Mouse (Mus musculus): ENCODE data around the gene Pkig. TPM values are rescaled to one million over a fixed set of nuclear protein-coding genes. Genes with fewer than 3 reads are reported as not detected.

Pkig gene
- polyA plus RNA-seq, 1 experiment, result 138 TPM

DNA sequence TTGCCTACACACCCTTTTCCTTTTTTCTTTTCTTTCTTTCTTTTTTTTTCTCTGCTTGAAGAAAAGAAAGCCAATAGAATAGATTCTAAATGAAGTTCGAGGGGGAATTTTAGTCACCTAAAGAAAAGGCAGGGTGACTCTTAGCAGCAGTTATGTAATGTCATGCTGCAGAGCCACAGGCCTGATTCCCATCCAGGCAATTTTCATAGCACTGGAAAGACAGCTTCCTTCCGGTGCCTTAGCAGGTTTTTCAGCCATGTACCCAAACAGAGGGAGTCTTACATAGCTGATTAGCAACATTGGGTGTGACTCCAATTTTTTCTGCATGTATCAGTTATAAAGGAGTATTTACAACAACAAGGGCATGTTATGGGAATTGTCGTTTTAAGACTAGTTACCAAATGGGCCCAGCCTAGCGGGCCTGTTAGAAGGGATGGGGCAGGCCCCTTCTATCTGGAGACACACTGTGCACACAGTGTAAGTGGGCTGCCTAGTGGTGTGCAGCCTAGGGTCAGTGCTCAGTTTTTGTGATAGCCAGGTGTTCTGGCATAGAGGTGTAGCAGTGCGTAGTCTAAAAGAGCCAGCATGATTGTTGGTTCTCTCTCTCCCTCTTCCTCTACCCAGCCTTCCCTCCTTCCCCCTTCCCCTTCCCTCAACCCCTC lies 45.5 kb downstream of the Pkig start:
- no peaks in the 10 kb centered on the region for H3K27me3 ChIP-seq (ENCODE audit: control insufficient read depth, insufficient read depth, low read length)
- H3K36me3 ChIP-seq (ENCODE audit: control insufficient read depth, insufficient read depth, low read length), result peaks cover 1% of the 10 kb centered on the region; the same call in 1 of the 2 replicates
- 72% methylated on average over 5 of the region's 5 CpGs for WGBS
- no peak overlapping the region for H3K4me3 ChIP-seq (ENCODE audit: extremely low read depth, insufficient read depth, insufficient read length)
- H3K27ac ChIP-seq (ENCODE audit: insufficient read depth, low read length), result peak overlapping the region; percentile 84
- H3K4me1 ChIP-seq (ENCODE audit: control insufficient read depth, insufficient read depth, insufficient read length), result peaks cover 23% of the 10 kb centered on the region
- DNase-seq (ENCODE audit: low read depth in 1 of 2, low spot score in 2 of 2), result no peak
- TF ChIP-seq POLR2A (IDR thresholded peaks at IDR 0.05; ENCODE audit: low read depth, low read length) (no peak), CTCF (IDR thresholded peaks at IDR 0.05; ENCODE audit: extremely low read depth, insufficient read depth, insufficient read length, insufficient replicate concordance) (no peak)

DNA sequence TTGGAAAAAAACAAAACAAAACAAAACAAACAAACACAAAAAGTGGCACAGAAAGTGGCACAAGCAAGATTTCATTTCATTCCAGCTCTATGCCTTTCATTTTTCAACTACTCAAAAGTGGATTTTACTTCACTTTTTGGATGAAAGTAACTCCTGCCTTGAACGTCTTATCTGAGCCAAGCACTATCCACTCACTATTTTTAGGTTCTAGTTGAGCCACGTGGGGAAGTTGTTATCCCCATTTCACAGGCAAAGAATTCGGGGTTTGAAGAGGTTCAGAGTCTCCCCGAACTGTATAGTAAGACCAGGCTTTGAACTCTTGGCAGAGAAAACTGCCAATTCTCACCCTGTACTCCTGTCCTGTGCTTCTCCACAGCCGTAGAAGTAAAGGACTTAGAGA lies 50.1 kb downstream of the Pkig start:
- peaks cover 32% of the 10 kb centered on the region for H3K4me1 ChIP-seq (ENCODE audit: control insufficient read depth, insufficient read depth, insufficient read length)
- no peak overlapping the region for H3K4me3 ChIP-seq (ENCODE audit: extremely low read depth, insufficient read depth, insufficient read length)
- WGBS, result 61% methylated on average over 5 of the region's 5 CpGs
- no peak overlapping the region for H3K27ac ChIP-seq (ENCODE audit: insufficient read depth, low read length)
- TF ChIP-seq CTCF (IDR thresholded peaks at IDR 0.05; ENCODE audit: extremely low read depth, insufficient read depth, insufficient read length, insufficient replicate concordance), result no peak
- TF ChIP-seq POLR2A (IDR thresholded peaks at IDR 0.05; ENCODE audit: low read depth, low read length), result no peak
- DNase-seq (ENCODE audit: low read depth in 1 of 2, low spot score in 2 of 2), result no peak
- no peaks in the 10 kb centered on the region for H3K27me3 ChIP-seq (ENCODE audit: control insufficient read depth, insufficient read depth, low read length)
- peaks cover 1% of the 10 kb centered on the region; the same call in 1 of the 2 replicates for H3K36me3 ChIP-seq (ENCODE audit: control insufficient read depth, insufficient read depth, low read length)

DNA sequence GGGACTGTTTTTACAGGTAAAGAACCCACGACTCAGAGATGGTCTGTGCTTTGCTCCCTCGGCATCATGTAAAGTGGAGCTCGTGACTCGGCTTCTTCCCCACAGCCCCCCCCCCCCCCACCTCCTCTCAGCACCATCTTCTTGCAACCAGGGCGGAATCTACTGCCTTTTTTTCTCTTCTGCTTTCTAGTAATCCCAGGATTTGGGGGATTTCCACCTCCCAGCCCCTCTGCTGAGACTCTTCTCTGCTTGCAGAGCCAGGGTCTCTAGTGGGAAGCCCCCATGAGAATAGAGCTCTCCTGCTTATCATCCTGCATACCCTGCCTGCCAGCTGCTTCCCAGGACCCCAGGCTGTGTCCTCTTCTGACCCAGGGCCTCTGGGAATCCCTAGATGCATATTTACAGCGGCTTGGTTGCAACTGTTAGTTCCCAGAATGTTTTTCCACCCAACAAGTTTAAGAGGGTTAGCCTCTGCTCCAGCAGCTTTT lies 50.6 kb downstream of the Pkig start:
- H3K27ac ChIP-seq (ENCODE audit: insufficient read depth, low read length), result no peak overlapping the region
- H3K36me3 ChIP-seq (ENCODE audit: control insufficient read depth, insufficient read depth, low read length), result peaks cover 1% of the 10 kb centered on the region; the same call in 1 of the 2 replicates
- peaks cover 34% of the 10 kb centered on the region for H3K4me1 ChIP-seq (ENCODE audit: control insufficient read depth, insufficient read depth, insufficient read length)
- no peaks in the 10 kb centered on the region for H3K27me3 ChIP-seq (ENCODE audit: control insufficient read depth, insufficient read depth, low read length)
- 90% methylated on average over 6 of the region's 6 CpGs for WGBS
- no peak overlapping the region for H3K4me3 ChIP-seq (ENCODE audit: extremely low read depth, insufficient read depth, insufficient read length)
- no peak for DNase-seq (ENCODE audit: low read depth in 1 of 2, low spot score in 2 of 2)
- TF ChIP-seq CTCF (IDR thresholded peaks at IDR 0.05; ENCODE audit: extremely low read depth, insufficient read depth, insufficient read length, insufficient replicate concordance) (no peak), POLR2A (IDR thresholded peaks at IDR 0.05; ENCODE audit: low read depth, low read length) (no peak)

DNA sequence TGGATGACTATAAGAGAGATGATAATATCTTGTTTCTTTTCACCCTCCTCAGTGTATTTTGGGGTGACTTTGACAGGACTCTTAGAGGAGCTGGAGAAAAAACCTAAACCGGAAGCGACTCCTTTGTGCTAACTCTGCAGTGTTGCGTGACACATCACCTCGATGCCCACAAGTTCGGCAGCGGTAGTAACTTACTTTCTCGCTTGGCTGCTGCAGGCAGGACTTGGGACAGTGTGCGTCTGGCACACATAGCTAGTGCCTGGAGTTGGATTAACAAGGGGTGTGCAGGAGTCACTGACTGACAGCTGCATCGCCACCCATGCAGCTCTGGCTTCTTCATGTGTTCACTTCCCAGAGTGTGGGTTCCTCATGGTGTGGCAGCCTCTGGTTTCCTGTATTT lies 51.8 kb downstream of the Pkig start:
- Histone ChIP-seq H3K27ac (ENCODE audit: insufficient read depth, low read length) (peak overlapping the region; percentile 29), H3K4me3 (ENCODE audit: extremely low read depth, insufficient read depth, insufficient read length) (no peak overlapping the region), H3K36me3 (ENCODE audit: control insufficient read depth, insufficient read depth, low read length) (peaks cover 1% of the 10 kb centered on the region; the same call in 1 of the 2 replicates), H3K4me1 (ENCODE audit: control insufficient read depth, insufficient read depth, insufficient read length) (peaks cover 27% of the 10 kb centered on the region), H3K27me3 (ENCODE audit: control insufficient read depth, insufficient read depth, low read length) (no peaks in the 10 kb centered on the region)
- no peak for DNase-seq (ENCODE audit: low read depth in 1 of 2, low spot score in 2 of 2)
- TF ChIP-seq CTCF (IDR thresholded peaks at IDR 0.05; ENCODE audit: extremely low read depth, insufficient read depth, insufficient read length, insufficient replicate concordance), result no peak
- WGBS, result 46% methylated on average over 9 of the region's 9 CpGs

DNA sequence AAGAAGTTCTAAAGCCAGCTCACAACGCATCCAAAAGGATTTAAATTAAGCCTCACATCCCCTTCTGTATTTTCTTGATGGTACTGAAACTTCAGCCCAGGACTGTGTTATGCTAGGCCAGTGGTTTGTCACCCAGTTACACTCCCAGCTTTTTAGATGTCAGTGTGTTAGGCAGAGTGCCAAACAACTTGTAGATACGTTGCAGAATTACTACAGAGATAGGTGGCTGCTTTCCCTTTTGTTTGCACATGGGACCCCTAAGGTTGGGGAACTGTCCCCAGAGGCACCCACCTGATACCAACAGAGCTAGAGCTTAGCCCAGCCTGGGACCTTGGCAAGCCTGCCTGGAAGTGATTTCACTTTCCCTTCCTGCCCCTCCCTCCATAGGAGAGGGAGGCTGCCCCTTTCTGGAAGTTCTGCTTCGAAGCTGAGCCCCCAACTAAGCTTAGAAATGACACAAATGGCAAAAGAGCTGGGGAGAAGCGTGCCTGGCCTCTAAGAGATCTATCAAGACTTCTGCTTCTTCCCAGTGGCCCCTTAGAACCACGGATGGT lies 52.5 kb downstream of the Pkig start:
- Histone ChIP-seq H3K4me3 (ENCODE audit: extremely low read depth, insufficient read depth, insufficient read length) (no peak overlapping the region), H3K27me3 (ENCODE audit: control insufficient read depth, insufficient read depth, low read length) (no peaks in the 10 kb centered on the region), H3K4me1 (ENCODE audit: control insufficient read depth, insufficient read depth, insufficient read length) (peaks cover 30% of the 10 kb centered on the region), H3K36me3 (ENCODE audit: control insufficient read depth, insufficient read depth, low read length) (no peaks in the 10 kb centered on the region), H3K27ac (ENCODE audit: insufficient read depth, low read length) (peak overlapping the region; percentile 44; the same call in 1 of the 2 replicates)
- no peak for DNase-seq (ENCODE audit: low read depth in 1 of 2, low spot score in 2 of 2)
- WGBS, result 32% methylated on average over 5 of the region's 5 CpGs
- no peak for TF ChIP-seq POLR2A (IDR thresholded peaks at IDR 0.05; ENCODE audit: low read depth, low read length)
- no peak for TF ChIP-seq CTCF (IDR thresholded peaks at IDR 0.05; ENCODE audit: extremely low read depth, insufficient read depth, insufficient read length, insufficient replicate concordance)

DNA sequence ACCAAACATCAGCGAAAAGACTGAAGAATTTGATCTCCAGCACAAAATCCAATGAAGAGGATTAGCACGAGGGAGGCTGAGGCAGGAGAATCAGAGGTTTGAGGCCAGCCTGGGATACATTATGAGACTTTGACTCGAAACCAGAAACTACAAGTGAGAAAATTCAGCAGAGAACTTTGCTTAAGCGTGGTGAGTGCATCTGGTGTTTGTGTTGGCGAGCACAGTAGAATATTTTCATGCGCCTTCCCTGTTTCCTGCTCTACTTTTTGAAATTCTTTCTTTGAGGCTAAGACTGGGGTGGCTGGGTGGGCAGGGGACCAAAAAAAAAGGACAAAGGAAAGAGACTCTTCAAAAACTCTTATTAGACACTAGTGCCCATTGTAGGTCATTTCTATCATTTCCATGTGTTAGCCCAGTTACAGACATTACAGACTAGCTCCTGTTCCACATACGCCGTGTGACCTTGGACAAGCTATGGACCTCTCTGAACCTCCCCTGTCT lies 53.2 kb downstream of the Pkig start:
- Histone ChIP-seq H3K27me3 (ENCODE audit: control insufficient read depth, insufficient read depth, low read length) (no peaks in the 10 kb centered on the region), H3K36me3 (ENCODE audit: control insufficient read depth, insufficient read depth, low read length) (no peaks in the 10 kb centered on the region), H3K27ac (ENCODE audit: insufficient read depth, low read length) (peak overlapping the region; percentile 79), H3K4me3 (ENCODE audit: extremely low read depth, insufficient read depth, insufficient read length) (no peak overlapping the region), H3K4me1 (ENCODE audit: control insufficient read depth, insufficient read depth, insufficient read length) (peaks cover 38% of the 10 kb centered on the region)
- no peak for DNase-seq (ENCODE audit: low read depth in 1 of 2, low spot score in 2 of 2)
- 65% methylated on average over 8 of the region's 8 CpGs for WGBS
- no peak for TF ChIP-seq CTCF (IDR thresholded peaks at IDR 0.05; ENCODE audit: extremely low read depth, insufficient read depth, insufficient read length, insufficient replicate concordance)
- no peak for TF ChIP-seq POLR2A (IDR thresholded peaks at IDR 0.05; ENCODE audit: low read depth, low read length)

DNA sequence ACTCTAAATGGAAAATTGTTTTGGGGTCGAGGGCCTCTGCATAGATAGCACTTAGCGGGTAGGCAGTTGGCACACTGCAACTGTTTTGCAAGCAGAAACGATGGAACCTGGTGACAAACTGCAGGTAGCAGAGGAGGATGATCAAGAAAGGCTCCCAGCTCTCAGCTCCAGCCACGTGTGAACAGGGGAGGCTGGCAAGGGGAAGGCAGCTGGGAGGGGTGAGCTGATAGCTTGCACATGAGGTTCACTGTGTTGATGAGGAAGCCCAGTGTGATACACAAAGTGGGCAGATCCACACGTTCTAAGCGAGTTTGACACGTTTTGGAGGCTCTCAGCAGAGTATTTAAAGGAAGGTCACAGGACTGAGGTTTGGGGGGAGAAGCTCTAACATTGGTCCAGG lies 54.3 kb downstream of the Pkig start:
- Histone ChIP-seq H3K36me3 (ENCODE audit: control insufficient read depth, insufficient read depth, low read length) (no peaks in the 10 kb centered on the region), H3K4me1 (ENCODE audit: control insufficient read depth, insufficient read depth, insufficient read length) (peaks cover 38% of the 10 kb centered on the region), H3K27ac (ENCODE audit: insufficient read depth, low read length) (peak overlapping the region; percentile 79), H3K4me3 (ENCODE audit: extremely low read depth, insufficient read depth, insufficient read length) (no peak overlapping the region), H3K27me3 (ENCODE audit: control insufficient read depth, insufficient read depth, low read length) (no peaks in the 10 kb centered on the region)
- whole genome bisulfite sequencing, result 20% methylated on average over 7 of the region's 7 CpGs
- DNase-seq (ENCODE audit: low read depth in 1 of 2, low spot score in 2 of 2), result peak in 1 of 2 experiments; percentile 38
- TF ChIP-seq CTCF (IDR thresholded peaks at IDR 0.05; ENCODE audit: extremely low read depth, insufficient read depth, insufficient read length, insufficient replicate concordance), result no peak
- no peak for TF ChIP-seq POLR2A (IDR thresholded peaks at IDR 0.05; ENCODE audit: low read depth, low read length)
